Mouse (Mus musculus) kidney, postnatal 4 days (tissue): Measurements from ENCODE around the gene Scyl3.

ENCODE experiments used
- DNase-seq, 2 experiments: peaks; one replicate each; pipeline ENCODE4 v3.0.0; 2021; ENCODE audit warnings: mixed read lengths in 2 of 2

Gene Scyl3

GRCm38 (mm10) chr1:163964008-163964689 is 35.2 kb downstream of the Scyl3 start:
- no peak for DNase-seq

GRCm38 (mm10) chr1:163974471-163974870 is 45.6 kb downstream of the Scyl3 start:
- no peak for DNase-seq

DNA sequence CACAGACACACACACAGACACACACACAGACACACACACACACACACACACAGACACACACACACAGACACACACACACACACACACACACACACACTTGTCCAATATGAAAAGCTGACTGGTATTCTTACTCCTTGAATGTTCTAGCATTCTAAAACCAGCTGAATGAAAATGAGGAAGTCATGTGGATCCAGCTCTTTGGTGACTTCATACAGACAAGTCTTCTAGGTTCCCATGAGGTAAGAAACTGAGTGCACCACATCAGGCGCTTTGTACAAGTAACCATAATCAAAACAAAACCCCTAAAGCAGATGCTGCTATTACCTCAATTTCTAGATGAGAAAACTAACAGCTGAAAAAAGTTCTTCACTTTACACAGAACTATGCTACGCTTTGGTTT is 46.2 kb downstream of the Scyl3 start:
- DNase-seq, result no peak

- DNase-seq, result no peak
Observed at GRCm38 (mm10) chr1:163976515-163976914, 47.6 kb downstream of the Scyl3 start.

- DNase-seq, result peak; percentile 5 to 20
Observed at GRCm38 (mm10) chr1:163992371-163992770, 63.5 kb downstream of the Scyl3 start.

- DNase-seq, result no peak
Observed at GRCm38 (mm10) chr1:163994173-163994720, 65.3 kb downstream of the Scyl3 start.

- DNase-seq, result peak; percentile 91 to 94
Observed at GRCm38 (mm10) chr1:163994721-163995608, 66.1 kb downstream of the Scyl3 start, which contains the start of the genes BC055324 and Mettl18. TSS of gene BC055324 (minus strand) at chr1:163994796. TSS of gene Mettl18 (plus strand) at chr1:163994889.

GRCm38 (mm10) chr1:163995609-163995913 is 66.7 kb downstream of the Scyl3 start:
- no peak for DNase-seq

DNA sequence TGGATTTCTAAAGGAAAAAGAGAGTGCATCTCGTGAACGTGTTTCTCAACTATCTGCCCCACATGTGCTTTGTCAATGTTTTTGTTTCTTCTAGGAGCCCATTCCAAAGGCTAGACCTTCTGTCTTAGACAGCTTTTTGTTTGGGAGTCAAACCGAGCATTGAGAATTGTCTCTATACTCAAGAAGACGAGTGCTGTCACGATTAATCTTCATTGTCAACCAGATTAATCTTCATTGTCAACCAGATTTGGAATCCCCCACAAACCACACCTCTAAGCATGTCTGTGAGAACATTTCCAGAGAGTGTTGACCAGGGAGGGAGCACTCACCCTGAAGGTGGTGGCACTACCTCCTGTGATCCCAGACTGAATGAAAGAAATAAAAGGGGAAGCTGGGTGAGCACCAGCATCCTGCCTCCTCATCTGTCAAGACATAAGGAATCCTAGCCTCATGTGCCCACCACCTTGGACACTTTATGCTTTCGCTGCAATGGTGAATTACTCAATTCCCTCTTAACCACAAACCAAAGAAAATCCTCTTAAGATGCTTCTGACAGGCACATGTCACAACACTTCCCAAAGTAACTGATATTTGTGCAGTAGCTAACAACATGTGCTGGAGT is 73.0 kb downstream of the Scyl3 start:
- DNase-seq, result no peak

DNA sequence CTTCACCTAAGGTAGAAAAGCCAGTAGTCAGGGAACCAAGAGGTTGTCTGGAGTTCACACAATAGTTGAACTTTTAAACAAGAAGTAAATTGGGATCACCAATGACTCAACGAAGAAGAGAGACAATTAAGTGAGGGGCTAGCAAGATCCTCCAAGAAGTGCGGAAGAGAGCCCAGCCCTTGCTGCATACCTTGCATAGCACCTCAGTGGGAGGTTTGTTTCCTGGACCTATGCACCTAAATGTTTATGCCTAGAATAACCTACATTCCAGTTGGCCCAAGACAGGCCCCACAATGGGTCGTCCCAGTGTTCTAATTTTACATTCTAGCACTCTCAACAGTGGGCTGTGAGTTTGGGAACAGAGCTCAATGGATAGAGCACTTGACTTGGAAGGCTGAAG is 75.4 kb downstream of the Scyl3 start:
- DNase-seq, result no peak
